Mouse (Mus musculus) CH12.LX (cell line): ENCODE results near the gene Nrp2.

Experiments used
- CTCF ChIP-seq, 2 experiments: IDR thresholded peaks in 1 of 2; conservative IDR thresholded peaks in 1 of 2; 2 replicates each; pipeline ENCODE4 v1.5.1; 2011 to 2012; ENCODE audit warnings: low read depth in 2 of 2, low read length in 2 of 2, improper control_type of control experiment in 1 of 2, inconsistent platforms in 1 of 2, mild to moderate bottlenecking in 1 of 2, moderate library complexity in 1 of 2
- MAX ChIP-seq: IDR thresholded peaks from 2 replicates; pipeline ENCODE4 v1.6.1; 2011; ENCODE audit warnings: low read length, improper control_type of control experiment
- POLR2A ChIP-seq: IDR thresholded peaks from 2 replicates; pipeline ENCODE4 v1.6.1; 2011; ENCODE audit warnings: low read depth, mild to moderate bottlenecking, improper control_type of control experiment, low read length
- RCOR1 ChIP-seq: conservative IDR thresholded peaks from 2 replicates; pipeline ENCODE4 v1.6.1; 2012; ENCODE audit warnings: low read depth, mild to moderate bottlenecking, inconsistent platforms, low read length, improper control_type of control experiment
- ZNF384 ChIP-seq: IDR thresholded peaks from 2 replicates; pipeline ENCODE4 v1.6.1; 2012; ENCODE audit warnings: low read depth, low read length, improper control_type of control experiment, inconsistent platforms

GRCm38 (mm10) chr1:62859098-62859497 is 156.0 kb downstream of the Nrp2 start:
- no peak for TF ChIP-seq MAX
- no peak for TF ChIP-seq CTCF (conservative IDR thresholded peaks at IDR 0.05 in 1 of 2, IDR thresholded peaks at IDR 0.05 in 1 of 2; ENCODE audit: low read depth in 2 of 2, low read length in 2 of 2)
- TF ChIP-seq POLR2A = no peak
- no peak for TF ChIP-seq RCOR1
- TF ChIP-seq ZNF384 = no peak
